Mouse (Mus musculus) adrenal gland, adult 8-10 months (tissue): ENCODE measurements around the gene Tub. TPM values are rescaled to one million over a fixed set of nuclear protein-coding genes. Genes with fewer than 3 reads are reported as not detected.
A peak's percentile ranks its signal among the peaks of the same experiment; 100 is the strongest.

Experiments used
- DNase-seq: peaks from one replicate; pipeline ENCODE4 v3.0.0; 2022
- total RNA-seq, 4 experiments: library from RNA; stranded (reverse); gene quantifications; 2 replicates each; pipeline ENCODE4 v1.2.4; 2022

Tub gene
- total RNA-seq, 4 experiments from 2014 or later = 36.0 to 70.2 (median 52.9) TPM

DNA sequence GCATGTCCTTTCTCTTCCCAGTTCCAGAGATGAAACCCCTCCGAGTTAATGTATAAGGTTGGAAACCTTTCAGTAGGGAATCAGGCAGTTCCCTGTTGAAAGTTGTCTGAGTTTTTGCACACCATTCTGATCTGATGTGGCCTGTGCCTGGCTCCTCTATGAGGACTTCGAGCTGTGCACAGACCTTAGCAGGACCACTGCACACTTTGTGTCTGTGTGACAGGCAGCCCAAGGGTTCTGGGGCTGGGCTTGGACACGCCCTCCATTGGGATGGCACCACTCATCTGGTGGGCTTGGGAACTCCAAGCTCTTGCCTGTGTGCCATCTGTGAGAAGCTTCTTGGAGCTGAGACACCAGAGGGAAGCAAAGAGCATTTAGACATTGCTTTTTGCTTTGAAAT lies 81.2 kb downstream of the Tub start:
- DNase-seq = no peak

DNA sequence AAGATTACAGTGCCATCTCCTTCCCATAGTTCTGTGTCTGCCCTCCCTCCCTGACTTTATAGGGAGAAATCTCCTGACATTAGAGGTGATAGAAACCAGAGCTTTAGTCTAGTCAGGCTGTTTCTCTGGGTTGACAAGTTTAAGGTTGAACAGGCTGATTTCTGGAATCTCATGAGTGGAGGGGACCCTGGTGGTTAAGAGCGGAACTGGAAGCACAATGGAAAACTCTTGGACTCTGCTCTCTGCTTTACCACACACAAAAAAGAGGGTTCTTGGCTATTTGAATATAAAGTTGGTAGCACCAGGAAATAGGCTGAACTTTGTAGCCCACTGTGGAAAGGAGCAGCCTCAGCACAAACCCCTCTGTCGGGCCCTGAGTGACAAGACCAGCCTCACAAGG lies 81.9 kb downstream of the Tub start:
- DNase-seq = no peak

DNA sequence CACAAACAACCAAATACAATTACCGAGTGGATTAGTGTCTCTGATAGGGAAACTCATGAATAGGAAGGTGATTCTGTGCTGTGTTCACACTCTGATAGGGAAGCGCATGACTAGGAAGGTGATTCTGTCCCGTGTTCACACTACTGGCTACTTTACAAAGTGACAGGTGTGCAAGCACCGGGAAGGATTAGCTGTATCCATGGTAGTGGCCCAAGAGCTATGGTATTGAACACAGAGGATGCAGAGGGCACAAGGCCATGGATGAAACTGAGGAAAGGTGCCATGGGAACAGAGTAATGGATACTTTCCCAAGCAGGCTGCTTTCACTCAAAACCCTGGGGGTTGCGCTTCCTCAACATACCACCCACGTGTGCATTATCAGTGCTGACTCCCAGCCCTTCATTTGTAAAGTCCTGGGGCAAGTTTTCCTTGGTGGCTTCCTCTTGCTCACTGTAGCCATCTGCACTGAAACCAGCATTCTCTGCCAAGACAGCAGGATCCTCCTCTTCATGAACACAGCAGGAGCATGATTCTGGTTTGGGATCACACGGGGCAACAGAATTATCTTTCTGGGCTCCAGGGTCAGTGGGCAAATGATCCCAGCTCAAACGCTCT lies 88.1 kb downstream of the Tub start:
- no peak for DNase-seq

DNA sequence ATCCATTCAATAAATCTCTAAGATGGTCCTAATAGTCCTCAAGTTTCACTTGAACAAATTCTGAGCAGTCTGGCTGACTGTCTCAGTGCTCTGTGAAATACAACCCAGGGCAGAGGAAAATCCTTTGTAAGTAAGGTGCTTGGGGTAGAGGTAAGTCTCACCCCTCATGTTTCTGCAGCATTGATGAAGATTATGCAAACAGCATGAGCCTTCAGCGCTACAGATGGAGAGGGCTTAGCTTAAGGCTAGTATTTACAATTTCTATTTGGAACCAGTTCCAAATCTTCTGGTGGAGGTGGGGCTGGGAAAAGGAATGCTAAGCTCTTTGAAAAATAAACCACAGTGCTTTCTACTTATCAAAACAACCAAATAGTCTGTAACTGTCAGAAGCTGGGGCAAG lies 88.8 kb downstream of the Tub start:
- no peak for DNase-seq

DNA sequence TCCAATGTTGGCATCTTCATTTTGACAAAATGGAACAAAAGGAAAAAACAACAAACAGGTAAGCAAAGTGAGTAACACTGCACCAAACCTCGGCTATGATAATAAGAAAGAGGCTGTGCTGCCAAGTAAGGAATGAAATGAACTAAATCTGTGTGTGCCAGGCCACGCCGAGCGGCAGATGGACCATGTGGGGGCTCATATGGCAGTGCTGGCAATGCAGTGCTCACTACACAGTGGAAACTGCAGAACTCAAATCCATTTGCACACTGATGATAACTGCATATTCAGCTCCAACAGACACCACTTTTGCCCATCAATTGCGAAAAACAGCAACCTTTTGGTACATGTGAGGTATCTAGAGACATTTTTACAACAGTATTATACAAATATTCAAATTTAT lies 89.3 kb downstream of the Tub start:
- no peak for DNase-seq

DNA sequence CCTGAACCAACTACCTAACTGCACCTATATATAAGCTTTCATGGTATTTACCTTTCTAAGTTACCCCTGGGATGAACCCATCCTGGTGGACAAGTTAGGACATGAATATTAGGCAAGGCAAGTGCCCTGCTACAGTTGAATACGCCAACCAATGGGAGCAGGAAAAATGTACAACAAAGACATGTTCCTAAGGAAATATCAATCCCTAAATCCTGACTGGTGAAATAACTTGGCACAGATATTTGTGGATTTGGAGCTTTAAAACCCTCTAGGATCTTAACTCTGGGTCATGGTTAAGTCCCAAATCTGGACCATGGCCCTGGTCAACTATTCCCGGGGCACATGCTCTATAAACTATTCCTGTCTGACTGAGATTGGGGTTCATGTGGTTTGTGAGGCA lies 95.7 kb downstream of the Tub start:
- no peak for DNase-seq

DNA sequence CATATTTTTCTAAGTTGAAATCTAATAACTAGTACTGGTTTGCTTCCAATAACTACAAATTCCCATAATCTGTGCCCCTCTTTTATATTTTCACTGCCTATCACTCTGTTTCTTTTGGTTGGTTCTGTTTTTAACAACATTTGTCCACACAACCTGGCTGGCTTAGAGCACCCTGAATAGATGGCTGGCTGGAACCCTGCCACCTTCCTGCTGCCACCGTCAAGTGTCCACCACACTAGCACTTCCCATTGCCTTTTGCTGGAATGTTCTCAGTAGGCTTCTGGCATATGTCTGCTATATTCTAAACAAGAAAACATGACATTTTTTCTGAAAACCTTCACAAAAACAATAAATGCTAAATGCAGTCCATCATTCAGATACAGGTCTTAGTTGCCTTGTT lies 100.7 kb downstream of the Tub start:
- no peak for DNase-seq

DNA sequence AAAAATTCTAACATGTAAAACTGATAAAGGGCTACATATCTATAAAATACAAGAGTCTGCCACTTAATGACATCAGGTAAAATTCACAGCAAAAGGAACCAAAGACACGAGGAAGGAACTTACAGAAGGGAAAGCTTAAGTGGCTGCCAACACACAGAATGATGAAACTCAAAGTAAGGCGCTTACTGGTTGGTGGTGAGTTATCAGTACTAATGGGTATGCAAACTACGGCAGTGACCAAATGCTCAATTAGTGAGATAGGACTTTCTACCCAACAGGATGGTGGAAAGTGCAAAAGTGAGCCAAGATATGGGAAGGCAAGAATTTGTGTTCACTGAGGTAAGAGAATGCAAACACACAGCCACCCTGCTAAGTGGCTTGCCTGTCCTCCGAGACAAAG lies 109.4 kb downstream of the Tub start:
- DNase-seq = no peak

DNA sequence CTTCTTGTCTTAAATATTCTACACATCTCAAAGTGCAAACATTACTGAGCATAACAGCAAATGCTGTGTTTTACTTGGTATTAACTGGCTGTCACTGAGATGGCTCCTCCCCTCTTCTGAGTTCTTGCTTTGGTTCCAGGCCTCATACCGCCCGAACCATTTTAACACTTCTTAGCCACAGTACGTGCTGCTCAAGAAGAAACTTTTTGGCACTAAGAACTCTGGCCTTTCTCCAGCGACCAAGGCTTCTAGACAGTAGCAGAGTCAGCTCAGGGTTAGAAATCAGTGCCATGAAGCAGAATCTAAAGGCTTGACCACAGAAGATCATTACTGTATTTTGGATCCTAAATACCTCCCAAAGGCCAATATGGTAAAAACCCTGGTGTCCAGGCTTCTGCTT lies 119.5 kb downstream of the Tub start:
- DNase-seq = no peak

DNA sequence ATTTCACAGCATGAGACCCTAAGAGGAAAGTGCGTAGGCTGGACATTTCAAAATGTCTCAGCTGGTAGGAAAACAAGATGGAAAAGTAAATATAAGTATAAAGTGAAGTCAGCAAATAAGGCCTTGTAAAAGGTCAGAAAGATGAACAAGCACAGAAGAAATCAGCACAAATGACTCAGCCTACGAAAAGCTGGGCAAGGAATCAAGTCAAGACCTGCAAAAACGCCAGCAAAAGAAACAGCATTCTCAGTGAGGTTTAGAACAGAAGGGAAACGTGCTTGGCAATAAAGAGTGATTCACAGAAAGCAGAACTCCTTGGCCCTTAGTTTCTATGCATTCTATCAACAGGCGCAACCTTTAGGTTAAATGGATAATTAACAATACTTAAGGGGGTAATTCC lies 122.2 kb downstream of the Tub start:
- DNase-seq = peak; percentile 15

DNA sequence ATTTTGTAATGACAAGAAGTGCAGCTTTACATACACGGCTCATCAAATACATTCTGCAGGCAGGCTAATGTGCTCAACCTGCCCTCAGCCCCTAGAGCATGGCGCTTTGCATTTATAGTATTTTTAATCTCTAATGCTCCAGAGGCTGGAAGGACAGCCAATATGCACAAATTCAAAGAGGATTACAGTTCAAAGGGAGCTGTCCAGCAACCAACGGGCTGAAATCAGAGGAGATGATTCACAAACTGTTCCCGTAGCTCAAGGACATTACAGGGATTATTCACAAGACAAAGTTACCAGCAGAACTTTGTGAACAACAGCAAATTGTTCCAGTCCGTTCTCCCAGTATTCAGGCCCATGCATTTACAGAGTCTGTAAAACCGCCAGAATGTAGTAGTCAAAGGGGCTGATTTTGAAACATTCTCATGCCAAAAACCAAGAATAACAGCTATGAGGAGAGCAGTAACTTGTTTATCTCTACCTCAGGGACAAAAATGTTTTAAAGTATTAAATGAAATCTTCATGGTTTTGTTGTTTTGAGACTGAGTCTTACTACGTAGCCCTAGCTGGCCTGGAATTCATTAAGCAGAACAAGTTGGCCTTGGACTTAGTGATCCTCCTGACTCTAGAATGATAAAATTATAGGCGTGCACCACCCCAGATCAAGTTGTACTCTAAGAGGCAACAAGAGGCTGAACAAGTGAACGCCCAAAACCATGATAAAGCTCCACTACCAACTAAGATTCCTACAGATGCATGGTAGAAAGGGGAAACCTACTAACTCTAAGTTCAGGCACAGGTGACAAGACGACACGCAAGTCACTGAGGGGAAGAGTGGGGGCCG lies 132.4 kb downstream of the Tub start:
- peak; percentile 77 for DNase-seq

DNA sequence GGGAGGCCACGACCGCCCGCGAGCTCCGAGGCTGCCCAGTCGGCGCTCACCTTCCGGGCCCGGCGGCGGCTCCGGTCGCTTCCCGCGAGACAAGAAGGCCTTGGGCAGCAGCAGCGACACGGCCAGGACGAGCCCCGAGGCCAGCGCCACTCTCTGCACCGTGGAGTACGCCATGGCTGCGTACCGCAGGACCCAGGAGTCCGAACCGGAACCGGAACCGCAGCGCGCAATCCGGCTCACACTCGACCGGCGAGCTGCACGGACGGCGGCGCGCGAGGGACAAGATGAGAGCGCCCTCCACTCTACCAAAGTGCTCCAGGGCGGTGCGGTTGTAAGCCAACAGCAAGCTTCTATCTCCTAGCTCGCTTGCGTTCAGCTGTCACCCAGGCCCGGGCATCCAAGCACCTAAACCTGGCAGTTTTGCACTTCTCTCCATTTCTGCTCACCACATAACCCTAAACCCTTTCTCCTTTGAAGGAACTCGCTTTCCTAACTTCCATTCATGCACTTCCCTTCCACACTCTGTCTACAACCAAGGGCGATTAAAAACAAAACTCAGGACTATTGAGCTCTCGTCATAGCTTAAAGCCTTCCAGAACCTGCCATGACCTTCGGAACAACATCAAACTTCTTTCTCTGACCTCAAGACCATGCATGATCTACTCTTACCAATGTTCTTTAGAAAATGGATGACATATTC lies 133.1 kb downstream of the Tub start, which contains the start of gene Ric3:
TSS of gene Ric3 (minus strand) at position 219 of the 700 bp plus-strand sequence.
- peak; percentile 80 for DNase-seq

DNA sequence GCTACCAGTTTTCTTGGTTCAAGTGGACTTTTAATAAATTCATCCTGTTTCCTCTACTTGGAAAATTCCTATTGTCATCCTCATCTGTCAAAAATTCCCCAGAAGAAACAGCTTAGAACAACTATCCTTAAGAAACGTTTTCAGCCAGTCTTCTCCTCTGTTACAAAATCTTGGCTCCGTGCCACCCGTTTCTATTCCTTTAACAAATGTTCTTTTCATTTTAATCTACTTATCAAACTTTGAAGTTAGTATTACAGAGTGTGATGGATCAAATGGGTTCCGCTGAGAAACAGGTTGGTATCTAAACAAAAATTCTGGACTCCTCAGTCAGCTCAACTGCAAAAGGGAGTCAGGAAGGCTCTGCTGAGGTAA lies 133.7 kb downstream of the Tub start:
- DNase-seq = no peak

Other genes with a start within 250 kb of the Tub start
- not detected for gene Olfr512, start 237.0 kb upstream of the Tub start, total RNA-seq
- gene Olfr513, start 199.4 kb upstream of the Tub start, total RNA-seq = not detected
- not detected for gene Olfr514, start 124.3 kb upstream of the Tub start, total RNA-seq
- gene Olfr516, start 99.8 kb upstream of the Tub start, total RNA-seq = not detected
- not detected for gene Olfr517, start 78.0 kb upstream of the Tub start, total RNA-seq
- gene Olfr518, start 65.3 kb upstream of the Tub start, total RNA-seq = not detected
- not detected for gene Olfr519, start 55.9 kb upstream of the Tub start, total RNA-seq
- gene Nlrp10, start 20.2 kb upstream of the Tub start, total RNA-seq = under 1 TPM; 0.09 to 0.38 (median 0.24) TPM
- gene Eif3f, start 15.9 kb upstream of the Tub start, total RNA-seq = 100 to 1,000 TPM; 133 to 158 (median 151) TPM
- 10 to 100 TPM; 70.1 to 94.0 (median 82.6) TPM for gene Ric3, start 133.0 kb downstream of the Tub start, total RNA-seq
- gene Lmo1, start 224.9 kb downstream of the Tub start, total RNA-seq = 1 to 10 TPM; 4.8 to 8.5 (median 6.3) TPM